8 mouse cellular contexts compared by ENCODE assay signal in the genomic region with DNA sequence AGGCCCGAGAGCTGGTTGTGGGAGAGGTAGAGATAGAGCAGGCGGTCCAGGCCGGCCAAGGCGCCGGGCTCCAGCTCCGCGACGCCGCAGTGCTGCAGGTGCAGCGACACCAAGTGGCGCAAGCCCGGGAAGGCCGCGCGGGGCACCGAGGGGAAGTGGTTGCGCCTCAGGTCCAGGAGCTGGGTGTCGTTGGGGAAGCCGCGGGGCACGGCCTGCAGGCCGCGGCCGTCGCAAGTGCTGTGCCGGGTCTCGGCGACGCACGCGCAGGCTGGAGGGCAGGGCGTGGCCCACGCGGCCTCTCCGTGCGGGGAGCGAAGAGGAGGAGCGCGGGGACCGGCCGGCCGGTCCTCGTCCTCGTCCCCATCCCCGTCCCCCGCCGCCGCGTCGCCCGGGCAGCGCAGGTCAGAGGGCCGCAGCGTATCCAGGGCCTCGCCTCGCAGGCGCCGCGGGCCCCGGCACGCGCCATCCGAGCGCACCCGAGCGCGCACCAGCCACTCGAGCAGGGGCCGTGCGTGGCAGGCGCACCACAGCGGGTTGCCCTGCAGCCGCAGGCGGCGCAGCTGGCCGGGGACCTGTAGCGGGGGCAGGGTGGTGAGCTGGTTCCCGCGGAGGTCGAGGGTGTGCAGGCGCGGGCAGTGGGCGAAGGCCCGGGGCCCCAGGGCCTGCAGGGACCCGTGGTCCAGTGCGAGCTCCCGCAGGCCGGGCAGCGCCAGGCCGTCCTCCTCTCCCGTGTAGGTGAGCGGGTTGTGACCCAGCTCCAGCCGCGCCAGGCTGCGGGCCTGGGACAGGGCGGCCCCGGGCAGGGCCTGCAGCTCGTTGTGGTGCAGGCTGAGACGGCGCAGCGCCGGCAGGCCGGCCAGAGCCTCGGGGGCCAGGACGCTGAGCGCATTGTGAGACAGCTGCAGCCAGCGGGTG. TPM values are rescaled to one million over a fixed set of nuclear protein-coding genes. Genes with fewer than 3 reads are reported as not detected.
DNase-seq lines count a peak whose midpoint lies in the region; ATAC-seq and TF ChIP-seq lines count a peak whose summit lies in the region.

No protein-coding gene starts in this region.

- H3K4me3 ChIP-seq in hindbrain, embryonic 14.5 days (replicated peaks; ENCODE audit: low read length): peak overlapping the region; percentile 56

- H3K9ac ChIP-seq in hindbrain, embryonic 14.5 days: peak overlapping the region; percentile 83

- peak; percentile 43 for DNase-seq in Patski (ENCODE audit: low read depth, low spot score)
- DNase-seq in cerebellum, postnatal 10 days: peak; percentile 90 to 92
- DNase-seq in frontal cortex, postnatal 25 days (ENCODE audit: low spot score in 2 of 2): peak; percentile 52 to 67
- DNase-seq in hindbrain, embryonic 14.5 days (ENCODE audit: low spot score): peak; percentile 73
- DNase-seq in left cerebral cortex, adult 11 months (ENCODE audit: low spot score): peak; percentile 37
- DNase-seq in lung, postnatal 4 days: peak; percentile 90 to 91
- DNase-seq in retina, postnatal 7 days (ENCODE audit: low read depth, low spot score): peak; percentile 71
- peak; percentile 78 to 84 for DNase-seq in urinary bladder, adult 18-20 months (ENCODE audit: low spot score in 2 of 2)

- peak overlapping the region; percentile 5; the same call in 1 of the 2 replicates for H3K27ac ChIP-seq in hindbrain, embryonic 14.5 days

- CTCF ChIA-PET in Patski (lab: Charles Lee): interaction anchor here (0.9 to 1.7 kb wide), 7 partner anchors 9 to 246 kb away, joined by 3 to 5 read pairs (median 4); no protein-coding TSS in a partner anchor

- ATAC-seq in Patski: peak; percentile 74
- peak; percentile 77 for ATAC-seq in hindbrain, embryonic 14.5 days (ENCODE audit: low FRiP score)

- no peaks in the 10 kb centered on the region for H3K9me3 ChIP-seq in hindbrain, embryonic 14.5 days (ENCODE audit: control insufficient read depth, low read length)

- H3K4me1 ChIP-seq in hindbrain, embryonic 14.5 days (replicated peaks; ENCODE audit: control insufficient read depth, insufficient read depth, low read length): peaks cover 17% of the 10 kb centered on the region; the same call in 1 of the 2 replicates

- 0 out of 2 replicates have a peak, but pooled peaks cover 3% of the 10 kb centered on the region for H3K36me3 ChIP-seq in hindbrain, embryonic 14.5 days (replicated peaks; ENCODE audit: control insufficient read depth, insufficient read depth)

- H3K27me3 ChIP-seq in Patski: no peaks in the 10 kb centered on the region
- peaks cover 40% of the 10 kb centered on the region for H3K27me3 ChIP-seq in hindbrain, embryonic 14.5 days (ENCODE audit: control insufficient read depth, insufficient read depth, low read length)

- POLR2A ChIA-PET in Patski (lab: Charles Lee): interaction anchor here (0.6 kb wide), 2 partner anchors 284 to 294 kb away, joined by 3 read pairs; no protein-coding TSS in a partner anchor

- TF ChIP-seq CTCF in Patski (IDR thresholded peaks at IDR 0.05): no peak

- H3K4me2 ChIP-seq in hindbrain, embryonic 14.5 days (replicated peaks): peak overlapping the region; percentile 95

- WGBS in hindbrain, embryonic 14.5 days: under 1% methylated on average over 80 of the region's 107 CpGs

- in situ Hi-C loops in Patski (cut with MboI; ENCODE audit: low pct_unique_long_range_greater_than_20kb): no loop called here

RNA-seq across cellular contexts. Expression of gene Chadl, which starts 2.9 kb away (rescaled TPM):
- 9.1 TPM for polyA plus RNA-seq in Patski (2021)
- 29.7 and 32.0 TPM in 2 replicates for polyA plus RNA-seq in hindbrain, embryonic 14.5 days (2014; fragmentation: Nextera tagmentation; extraction: Ambion mirVana)

RNA-seq across cellular contexts. Expression of gene L3mbtl2, which starts 30.5 kb away (rescaled TPM):
- 24.2 TPM for polyA plus RNA-seq in Patski (2021)
- polyA plus RNA-seq in hindbrain, embryonic 14.5 days (2014; fragmentation: Nextera tagmentation; extraction: Ambion mirVana): 26.2 and 27.9 TPM in 2 replicates

RNA-seq across cellular contexts. Expression of gene Zc3h7b, which starts 50.6 kb away (rescaled TPM):
- 90.0 TPM for polyA plus RNA-seq in Patski (2021)
- 58.9 and 62.7 TPM in 2 replicates for polyA plus RNA-seq in hindbrain, embryonic 14.5 days (2014; fragmentation: Nextera tagmentation; extraction: Ambion mirVana)

RNA-seq across cellular contexts. Expression of gene Rangap1, which starts 51.1 kb away (rescaled TPM):
- polyA plus RNA-seq in Patski (2021): 120 TPM
- 117 and 135 TPM in 2 replicates for polyA plus RNA-seq in hindbrain, embryonic 14.5 days (2014; fragmentation: Nextera tagmentation; extraction: Ambion mirVana)

Comparison
In these comparisons a context has a peak if more than half of its experiments do, and no peak if none do; other contexts are left out.
1. Peak in every context shown above with its lines: DNase-seq, ATAC-seq, H3K4me3 ChIP-seq and H3K27ac ChIP-seq.
2. DNase-seq: peak in every context shown above with its lines; median percentile 91 in cerebellum, postnatal 10 days; 90 in lung, postnatal 4 days; 81 in urinary bladder, adult 18-20 months; 73 in hindbrain, embryonic 14.5 days; 71 in retina, postnatal 7 days; 60 in frontal cortex, postnatal 25 days; 43 in Patski; 37 in left cerebral cortex, adult 11 months.